Mouse (Mus musculus) midbrain, embryonic 16.5 days (tissue): ENCODE measurements around the gene Tmcc3. TPM values are rescaled to one million over a fixed set of nuclear protein-coding genes. Genes with fewer than 3 reads are reported as not detected.

Experiments
- ATAC-seq: fragments of 200-750 bp; cut with Nextera tagmentation; 2 replicates; pipeline ENCODE4 v1.8.0; 2017; ENCODE audit warnings: moderate TSS enrichment
- H3K27ac ChIP-seq: fragments of 300-500 bp; sonication (generic); 2 replicates; pipeline ENCODE4 v1.5.1; 2014; ENCODE audit warnings: mild to moderate bottlenecking, low read length, mixed read lengths
- H3K27me3 ChIP-seq: fragments of 300-500 bp; sonication (generic); 2 replicates; pipeline ENCODE4 v1.6.1; 2014; ENCODE audit warnings: low read depth, low read length, mixed read lengths; ENCODE audit not compliant: control insufficient read depth, insufficient read depth
- H3K36me3 ChIP-seq: fragments of 300-500 bp; sonication (generic); 2 replicates; pipeline ENCODE4 v1.6.1; 2014; ENCODE audit warnings: mild to moderate bottlenecking, low read length, moderate library complexity, mixed read lengths; ENCODE audit not compliant: control insufficient read depth, insufficient read depth
- H3K4me1 ChIP-seq: fragments of 300-500 bp; sonication (generic); 2 replicates; pipeline ENCODE4 v1.6.1; 2014; ENCODE audit warnings: mild to moderate bottlenecking, low read length, mixed read lengths; ENCODE audit not compliant: control insufficient read depth, insufficient read depth
- H3K4me2 ChIP-seq: fragments of 300-500 bp; sonication (generic); 2 replicates; pipeline ENCODE4 v1.6.1; 2014; ENCODE audit warnings: mild to moderate bottlenecking, low read length, mixed read lengths
- H3K4me3 ChIP-seq: fragments of 300-500 bp; sonication (generic); 2 replicates; pipeline ENCODE4 v1.5.1; 2014; ENCODE audit warnings: low read depth, mild to moderate bottlenecking, low read length, moderate library complexity, mixed read lengths
- H3K9ac ChIP-seq: fragments of 300-500 bp; sonication (generic); 2 replicates; pipeline ENCODE4 v1.6.1; 2014; ENCODE audit warnings: low read depth, low read length, mixed read lengths
- H3K9me3 ChIP-seq: fragments of 300-500 bp; sonication (generic); replicated peaks from 2 replicates; pipeline ENCODE4 v1.6.1; 2014; ENCODE audit warnings: mild to moderate bottlenecking, low read length, mixed read lengths; ENCODE audit not compliant: control insufficient read depth, poor library complexity, severe bottlenecking
- WGBS: fragments of 180-500 bp; shearing (Covaris S2); extraction: QIAGEN DNeasy Blood & Tissue Kit; methylation state at CpG from one replicate; pipeline ENCODE4 v1.1.7; 2014; 5-methylcytosine and 5-hydroxymethylcytosine counted together
- polyA plus RNA-seq: library from polyadenylated mRNA; unstranded; fragments of >200 nt; fragmentation: Nextera tagmentation; extraction: Ambion mirVana; gene quantifications from 2 replicates; pipeline ENCODE4 v1.2.1, GENCODE M21; 2015

Tmcc3 gene
- polyA plus RNA-seq, 1 experiment from 2014 or later: 16.4 TPM

- Histone ChIP-seq H3K9ac (no peak overlapping the region), H3K4me2 (no peak overlapping the region), H3K27ac (no peak overlapping the region), H3K4me3 (no peak overlapping the region), H3K4me1 (no peaks in the 10 kb centered on the region; the same call in 1 of the 2 replicates), H3K27me3 (no peaks in the 10 kb centered on the region), H3K36me3 (no peaks in the 10 kb centered on the region), H3K9me3 (no peaks in the 10 kb centered on the region)
- ATAC-seq: no peak
- WGBS: 81% methylated on average over 7 of the region's 7 CpGs
These were observed 240.3 kb downstream of the Tmcc3 start for GRCm38 (mm10) chr10:94551924-94552523.

DNA sequence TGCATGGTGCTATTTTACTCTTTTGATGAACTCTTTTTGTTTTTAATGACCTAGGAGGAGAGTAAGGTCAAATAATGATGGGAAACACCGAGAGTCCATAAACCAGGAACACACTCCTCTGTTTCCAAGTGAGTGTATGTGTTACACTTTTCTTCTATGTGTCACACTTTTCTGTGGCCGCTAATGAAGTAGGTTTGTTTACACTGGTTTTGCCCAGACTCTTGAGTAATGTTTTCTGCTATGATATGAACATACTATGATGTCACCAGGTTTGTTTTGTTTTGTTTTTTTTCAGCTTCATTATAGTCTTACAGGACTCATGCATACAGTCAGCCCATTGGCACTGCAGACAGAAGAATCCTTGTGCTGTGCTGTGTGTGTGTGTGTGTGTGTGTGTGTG is 243.6 kb downstream of the Tmcc3 start:
- no peak for ATAC-seq
- no peaks in the 10 kb centered on the region for H3K27me3 ChIP-seq
- no peak overlapping the region for H3K4me3 ChIP-seq
- no peak overlapping the region for H3K4me2 ChIP-seq
- H3K36me3 ChIP-seq: no peaks in the 10 kb centered on the region
- H3K9me3 ChIP-seq: no peaks in the 10 kb centered on the region
- no peak overlapping the region for H3K27ac ChIP-seq
- H3K4me1 ChIP-seq: peaks cover 2% of the 10 kb centered on the region; the same call in 1 of the 2 replicates
- H3K9ac ChIP-seq: no peak overlapping the region
- 91% methylated on average over 2 of the region's 2 CpGs for WGBS

DNA sequence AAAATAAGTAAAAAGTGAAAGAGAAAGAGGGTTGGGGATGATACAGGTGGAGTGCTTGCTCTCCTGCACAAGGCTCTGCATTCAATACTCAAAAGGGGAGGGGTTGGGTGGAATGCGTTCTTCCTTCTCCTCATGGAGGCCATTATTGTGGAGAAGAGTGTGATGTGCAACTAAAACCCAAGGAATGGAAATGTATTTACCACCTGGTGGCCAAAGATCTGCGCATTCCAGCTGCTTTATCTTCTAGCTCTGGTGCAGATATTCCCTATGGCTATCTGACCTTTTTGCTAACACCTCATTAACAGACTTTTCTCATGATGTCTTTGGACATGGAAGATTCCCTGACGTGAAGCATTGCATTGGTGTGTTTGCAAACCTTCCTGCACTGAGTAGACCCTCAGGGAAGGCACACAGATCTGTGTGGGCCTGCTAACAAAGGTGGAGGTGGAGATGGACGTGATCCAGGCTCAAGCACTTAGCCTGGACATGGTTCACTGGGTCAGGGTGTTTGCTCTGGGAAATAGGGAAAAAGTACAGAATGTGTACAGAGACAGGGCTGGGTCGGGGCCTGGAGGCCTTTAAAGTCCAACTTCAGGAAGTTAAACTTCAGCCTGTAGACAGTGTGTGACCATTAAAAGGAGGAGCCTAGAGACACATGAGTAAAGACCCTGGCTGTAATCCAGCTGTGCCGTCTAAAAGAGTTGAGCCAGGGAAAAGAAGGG is 245.8 kb downstream of the Tmcc3 start:
- H3K9me3 ChIP-seq: no peaks in the 10 kb centered on the region
- H3K36me3 ChIP-seq: no peaks in the 10 kb centered on the region
- H3K27me3 ChIP-seq: no peaks in the 10 kb centered on the region
- H3K4me1 ChIP-seq: 0 out of 2 replicates have a peak, but pooled peaks cover 2% of the 10 kb centered on the region
- H3K27ac ChIP-seq: no peak overlapping the region
- ATAC-seq: no peak
- H3K4me3 ChIP-seq: no peak overlapping the region
- 71% methylated on average over 6 of the region's 6 CpGs for WGBS
- no peak overlapping the region for H3K4me2 ChIP-seq
- no peak overlapping the region for H3K9ac ChIP-seq

DNA sequence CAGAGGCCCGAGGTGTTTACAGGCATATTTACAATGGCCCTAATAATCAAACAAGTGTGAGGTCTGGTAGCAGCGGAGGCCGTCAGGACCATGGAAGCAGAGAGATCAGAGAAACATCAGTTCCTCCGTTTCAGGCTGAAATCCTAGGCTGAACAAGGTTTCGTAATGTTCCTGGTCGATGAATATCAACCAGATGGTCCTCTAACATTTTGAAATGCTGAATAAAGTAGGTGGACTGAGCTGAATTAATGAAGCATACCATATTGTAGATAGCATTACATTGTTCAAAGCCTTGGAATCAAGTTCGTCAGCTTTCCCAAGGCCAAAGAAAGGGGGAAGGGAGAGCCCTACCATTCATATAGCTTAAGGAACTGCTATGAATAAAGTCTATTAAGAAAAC is 247.1 kb downstream of the Tmcc3 start:
- H3K27ac ChIP-seq: no peak overlapping the region
- H3K9me3 ChIP-seq: no peaks in the 10 kb centered on the region
- 87% methylated on average over 7 of the region's 7 CpGs for WGBS
- H3K36me3 ChIP-seq: no peaks in the 10 kb centered on the region
- no peak overlapping the region for H3K4me3 ChIP-seq
- no peak overlapping the region for H3K9ac ChIP-seq
- no peak overlapping the region for H3K4me2 ChIP-seq
- H3K4me1 ChIP-seq: 0 out of 2 replicates have a peak, but pooled peaks cover 2% of the 10 kb centered on the region
- H3K27me3 ChIP-seq: no peaks in the 10 kb centered on the region
- ATAC-seq: no peak

- Histone ChIP-seq H3K27me3 (no peaks in the 10 kb centered on the region), H3K36me3 (no peaks in the 10 kb centered on the region), H3K9ac (no peak overlapping the region), H3K9me3 (no peaks in the 10 kb centered on the region), H3K4me2 (no peak overlapping the region), H3K4me1 (peaks cover 7% of the 10 kb centered on the region; the same call in 1 of the 2 replicates), H3K4me3 (no peak overlapping the region), H3K27ac (no peak overlapping the region)
- 59% methylated on average over 7 of the region's 7 CpGs for WGBS
- no peak for ATAC-seq
These were observed 249.6 kb downstream of the Tmcc3 start for GRCm38 (mm10) chr10:94561351-94561750.

GRCm38 (mm10) chr10:94562188-94562587 is 250.4 kb downstream of the Tmcc3 start:
- H3K4me3 ChIP-seq: no peak overlapping the region
- H3K9ac ChIP-seq: no peak overlapping the region
- H3K36me3 ChIP-seq: no peaks in the 10 kb centered on the region
- 14% methylated on average over 1 of the region's 1 CpGs for WGBS
- no peak for ATAC-seq
- no peaks in the 10 kb centered on the region for H3K27me3 ChIP-seq
- H3K4me1 ChIP-seq: peaks cover 11% of the 10 kb centered on the region; the same call in 1 of the 2 replicates
- no peak overlapping the region for H3K27ac ChIP-seq
- no peak overlapping the region for H3K4me2 ChIP-seq
- H3K9me3 ChIP-seq: no peaks in the 10 kb centered on the region

DNA sequence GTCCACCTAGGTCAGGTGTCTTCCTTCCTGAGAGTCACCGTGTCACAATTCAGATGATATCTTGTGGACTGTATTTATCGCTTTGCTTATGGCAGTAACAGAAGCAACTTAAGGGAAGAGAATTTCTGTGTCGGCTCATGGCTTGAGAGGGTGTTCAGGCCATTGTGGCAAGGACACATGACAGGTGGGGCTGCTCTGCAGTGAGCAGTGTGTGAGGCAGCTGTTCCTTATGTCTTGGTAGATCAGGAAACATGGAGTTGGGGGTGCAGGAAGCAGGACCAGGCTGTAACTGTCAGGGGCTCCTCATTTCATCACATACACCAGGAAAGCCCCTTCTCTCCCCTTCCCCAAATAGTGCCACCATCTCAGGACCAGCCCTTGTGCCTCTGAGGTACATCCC is 251.2 kb downstream of the Tmcc3 start:
- WGBS: 92% methylated on average over 3 of the region's 3 CpGs
- Histone ChIP-seq H3K4me1 (peaks cover 11% of the 10 kb centered on the region; the same call in 1 of the 2 replicates), H3K9me3 (no peaks in the 10 kb centered on the region), H3K4me2 (no peak overlapping the region), H3K36me3 (no peaks in the 10 kb centered on the region), H3K27me3 (no peaks in the 10 kb centered on the region), H3K9ac (no peak overlapping the region), H3K4me3 (no peak overlapping the region), H3K27ac (no peak overlapping the region)
- ATAC-seq: no peak

GRCm38 (mm10) chr10:94565410-94566221 is 253.9 kb downstream of the Tmcc3 start:
- Histone ChIP-seq H3K4me3 (no peak overlapping the region), H3K36me3 (no peaks in the 10 kb centered on the region), H3K4me1 (peaks cover 9% of the 10 kb centered on the region; the same call in 1 of the 2 replicates), H3K9me3 (no peaks in the 10 kb centered on the region), H3K4me2 (no peak overlapping the region), H3K27me3 (no peaks in the 10 kb centered on the region), H3K27ac (no peak overlapping the region), H3K9ac (no peak overlapping the region)
- no peak for ATAC-seq
- 65% methylated on average over 7 of the region's 7 CpGs for WGBS
